Mouse (Mus musculus) forebrain, embryonic 13.5 days (tissue): ENCODE measurements around the gene Trim3. TPM values are rescaled to one million over a fixed set of nuclear protein-coding genes. Genes with fewer than 3 reads are reported as not detected.

ENCODE experiments used
- ATAC-seq: fragments of 200-750 bp; cut with Nextera tagmentation; 2 replicates; pipeline ENCODE4 v1.8.0; 2017
- H3K27ac ChIP-seq: fragments of 300-500 bp; sonication (generic); 2 replicates; pipeline ENCODE4 v1.5.1; 2015; ENCODE audit warnings: inconsistent platforms, mild to moderate bottlenecking, moderate library complexity
- H3K27me3 ChIP-seq: fragments of 300-500 bp; sonication (generic); 2 replicates; pipeline ENCODE4 v1.6.1; 2015; ENCODE audit warnings: mild to moderate bottlenecking, inconsistent platforms
- H3K36me3 ChIP-seq: fragments of 300-500 bp; sonication (generic); 2 replicates; pipeline ENCODE4 v1.6.1; 2015; ENCODE audit warnings: mild to moderate bottlenecking, inconsistent platforms; ENCODE audit not compliant: poor library complexity, severe bottlenecking
- H3K4me1 ChIP-seq: fragments of 300-500 bp; sonication (generic); 2 replicates; pipeline ENCODE4 v1.6.1; 2015; ENCODE audit warnings: inconsistent platforms
- H3K4me2 ChIP-seq: fragments of 300-500 bp; sonication (generic); 2 replicates; pipeline ENCODE4 v1.6.1; 2015; ENCODE audit warnings: inconsistent platforms, mild to moderate bottlenecking, moderate library complexity
- H3K4me3 ChIP-seq: fragments of 300-500 bp; sonication (generic); 2 replicates; pipeline ENCODE4 v1.5.1; 2015; ENCODE audit warnings: mild to moderate bottlenecking, inconsistent platforms
- H3K9ac ChIP-seq: fragments of 300-500 bp; sonication (generic); 2 replicates; pipeline ENCODE4 v1.6.1; 2015; ENCODE audit warnings: mild to moderate bottlenecking, inconsistent platforms
- H3K9me3 ChIP-seq: fragments of 300-500 bp; sonication (generic); replicated peaks from 2 replicates; pipeline ENCODE4 v1.6.1; 2016; ENCODE audit warnings: inconsistent platforms
- WGBS: fragments of 180-500 bp; shearing (Covaris S2); methylation state at CpG from one replicate; pipeline ENCODE4 v1.1.7; 2015; 5-methylcytosine and 5-hydroxymethylcytosine counted together
- polyA plus RNA-seq: library from polyadenylated mRNA; unstranded; fragments of >200 nt; fragmentation: Nextera tagmentation; extraction: Ambion mirVana; gene quantifications from 2 replicates; pipeline ENCODE4 v1.2.1, GENCODE M21; 2015

Trim3 gene
- polyA plus RNA-seq, 1 experiment from 2014 or later: 45.0 TPM

GRCm38 (mm10) chr7:105602860-105603623 lies 30.3 kb downstream of the Trim3 start:
- H3K4me3 ChIP-seq: no peak overlapping the region
- H3K4me1 ChIP-seq: no peaks in the 10 kb centered on the region
- H3K9me3 ChIP-seq: 0 out of 2 replicates have a peak, but pooled peaks cover 5% of the 10 kb centered on the region
- whole genome bisulfite sequencing: 32% methylated on average over 9 of the region's 9 CpGs
- H3K4me2 ChIP-seq: no peak overlapping the region
- no peaks in the 10 kb centered on the region for H3K27me3 ChIP-seq
- no peaks in the 10 kb centered on the region for H3K36me3 ChIP-seq
- ATAC-seq: peak; percentile 70
- no peak overlapping the region for H3K27ac ChIP-seq
- no peak overlapping the region for H3K9ac ChIP-seq

DNA sequence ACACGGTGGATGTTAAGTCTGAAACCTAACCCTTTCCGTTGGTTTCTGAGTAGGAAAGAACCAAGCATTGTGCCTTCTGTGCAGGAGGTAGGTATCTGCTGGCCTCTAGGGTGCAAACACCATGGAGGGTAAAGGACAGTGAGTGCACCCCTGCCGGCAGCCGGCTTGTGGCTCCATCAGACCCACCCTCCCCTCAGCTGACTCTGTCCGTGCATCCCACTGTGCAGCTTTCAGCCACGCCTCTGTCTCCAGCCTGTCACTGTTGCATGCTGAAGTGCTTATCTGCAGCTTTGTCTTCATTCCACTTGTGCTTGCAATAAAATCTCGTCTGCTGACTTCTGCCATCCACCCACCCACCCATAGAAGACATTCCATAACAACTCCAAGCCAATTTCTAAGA lies 43.3 kb downstream of the Trim3 start:
- H3K4me3 ChIP-seq: no peak overlapping the region
- H3K4me2 ChIP-seq: no peak overlapping the region
- no peaks in the 10 kb centered on the region for H3K9me3 ChIP-seq
- no peaks in the 10 kb centered on the region for H3K27me3 ChIP-seq
- no peak for ATAC-seq
- no peaks in the 10 kb centered on the region for H3K4me1 ChIP-seq
- H3K9ac ChIP-seq: no peak overlapping the region
- H3K36me3 ChIP-seq: no peaks in the 10 kb centered on the region
- 13% methylated on average over 7 of the region's 7 CpGs for WGBS
- H3K27ac ChIP-seq: no peak overlapping the region

- no peak overlapping the region for H3K4me3 ChIP-seq
- no peak overlapping the region for H3K9ac ChIP-seq
- H3K36me3 ChIP-seq: no peaks in the 10 kb centered on the region
- ATAC-seq: no peak
- H3K27me3 ChIP-seq: no peaks in the 10 kb centered on the region
- 67% methylated on average over 9 of the region's 9 CpGs for WGBS
- no peaks in the 10 kb centered on the region for H3K9me3 ChIP-seq
- H3K4me1 ChIP-seq: no peaks in the 10 kb centered on the region
- no peak overlapping the region for H3K27ac ChIP-seq
- no peak overlapping the region for H3K4me2 ChIP-seq
Observed at GRCm38 (mm10) chr7:105588325-105588912, 45.0 kb downstream of the Trim3 start.

GRCm38 (mm10) chr7:105581959-105582358 lies 51.4 kb downstream of the Trim3 start:
- peak overlapping the region; percentile 93; the same call in 1 of the 2 replicates for H3K27ac ChIP-seq
- no peak for ATAC-seq
- no peaks in the 10 kb centered on the region for H3K27me3 ChIP-seq
- WGBS: 67% methylated on average over 2 of the region's 2 CpGs
- H3K9ac ChIP-seq: peak overlapping the region; percentile 85; the same call in 1 of the 2 replicates
- H3K36me3 ChIP-seq: no peaks in the 10 kb centered on the region
- H3K4me2 ChIP-seq: peak overlapping the region; percentile 73
- peaks cover 37% of the 10 kb centered on the region for H3K4me1 ChIP-seq
- peak overlapping the region; percentile 75 for H3K4me3 ChIP-seq
- H3K9me3 ChIP-seq: no peaks in the 10 kb centered on the region

DNA sequence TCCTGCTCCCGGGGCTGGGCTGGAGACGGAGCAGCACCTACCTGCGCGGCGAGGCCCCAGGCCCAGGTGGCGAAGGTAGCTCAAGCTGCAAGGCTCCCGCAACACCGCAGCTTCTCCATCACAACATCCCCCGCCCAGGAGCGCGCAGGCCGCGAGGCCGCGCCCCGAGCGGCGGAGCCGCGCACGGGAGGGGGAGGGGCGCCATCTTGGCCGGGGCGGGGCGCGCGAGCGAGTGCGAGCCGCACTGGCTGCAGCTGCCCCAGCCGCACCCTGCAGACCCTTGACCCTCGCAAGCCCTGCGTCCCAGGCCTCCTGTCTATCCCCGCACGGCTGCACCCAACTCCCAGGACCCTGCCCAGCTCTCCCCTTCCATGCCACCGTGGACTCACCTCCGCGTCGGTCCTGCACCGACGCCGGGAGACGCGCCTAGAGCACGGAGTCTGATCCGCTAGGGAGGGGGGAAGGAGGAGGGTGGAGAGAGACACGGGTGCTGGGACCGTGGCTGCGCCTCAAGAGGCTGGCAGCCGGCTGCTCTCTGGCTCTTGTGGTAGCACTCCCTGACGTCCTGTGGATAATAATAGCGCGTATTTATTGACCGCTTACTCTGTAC lies 52.2 kb downstream of the Trim3 start, which contains the start of gene Apbb1:
TSS of gene Apbb1 (minus strand) at position 560 of the 610 bp plus-strand sequence.
- H3K27me3 ChIP-seq: no peaks in the 10 kb centered on the region
- H3K4me3 ChIP-seq: peak within 1 kb of the TSS; percentile 75
- WGBS: under 1% methylated on average over 36 of the region's 54 CpGs
- H3K27ac ChIP-seq: peak within 1 kb of the TSS; percentile 93
- H3K4me1 ChIP-seq: peaks cover 44% of the 10 kb centered on the region
- peak within 1 kb of the TSS; percentile 85 for H3K9ac ChIP-seq
- peak within 1 kb of the TSS; percentile 73 for H3K4me2 ChIP-seq
- ATAC-seq: peak; percentile 95
- H3K36me3 ChIP-seq: no peaks in the 10 kb centered on the region
- no peaks in the 10 kb centered on the region for H3K9me3 ChIP-seq

DNA sequence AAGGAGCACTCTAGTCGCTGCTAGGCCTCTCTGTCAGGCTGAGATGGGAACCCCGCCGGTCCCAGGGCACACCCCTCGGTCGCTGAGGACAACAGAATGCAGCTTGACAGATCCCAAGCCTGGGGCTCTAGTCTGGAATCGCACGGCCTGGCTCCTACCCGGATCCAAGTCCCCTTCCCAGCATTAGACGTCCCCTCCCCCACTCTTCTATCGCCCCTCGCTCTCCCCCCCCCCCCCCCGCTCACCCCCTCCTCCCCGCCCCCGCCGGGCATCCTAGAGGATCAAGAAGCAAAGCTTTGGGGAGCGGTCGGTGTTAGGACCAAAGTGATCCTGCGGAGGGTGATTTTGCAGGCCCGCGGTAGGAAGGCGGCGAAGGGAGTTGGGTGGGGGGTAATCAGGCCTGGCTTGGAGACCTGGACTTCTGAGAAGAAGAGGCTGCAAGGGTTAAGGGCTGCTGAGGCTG lies 52.7 kb downstream of the Trim3 start:
- H3K9me3 ChIP-seq: no peaks in the 10 kb centered on the region
- H3K27ac ChIP-seq: peak overlapping the region; percentile 93
- H3K27me3 ChIP-seq: no peaks in the 10 kb centered on the region
- peak overlapping the region; percentile 75 for H3K4me3 ChIP-seq
- 1% methylated on average over 16 of the region's 22 CpGs for WGBS
- H3K9ac ChIP-seq: peak overlapping the region; percentile 85
- H3K36me3 ChIP-seq: no peaks in the 10 kb centered on the region
- H3K4me2 ChIP-seq: peak overlapping the region; percentile 73
- H3K4me1 ChIP-seq: peaks cover 44% of the 10 kb centered on the region
- ATAC-seq: peak; percentile 65

DNA sequence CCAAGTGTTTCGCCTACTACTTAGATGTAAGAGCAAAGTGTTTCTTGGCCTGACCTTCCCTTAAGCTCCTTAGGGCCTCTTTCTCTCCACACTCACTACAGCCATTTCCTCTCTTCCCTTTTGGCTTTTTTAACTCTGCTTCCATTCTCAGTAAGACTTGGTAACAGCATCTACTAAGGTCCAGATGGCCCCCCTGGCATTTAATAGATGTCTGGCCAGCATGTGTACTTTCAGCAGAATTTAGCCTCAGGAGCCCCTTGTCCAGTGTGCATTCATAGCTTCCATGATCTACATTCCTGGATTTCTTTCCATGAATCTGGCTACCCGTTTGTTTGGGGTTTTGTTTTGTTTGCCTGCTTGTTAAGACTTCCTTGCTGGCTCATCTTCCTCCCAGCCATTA lies 54.9 kb downstream of the Trim3 start:
- H3K4me1 ChIP-seq: peaks cover 44% of the 10 kb centered on the region
- no peak overlapping the region for H3K27ac ChIP-seq
- WGBS: 73% methylated on average over 2 of the region's 2 CpGs
- no peaks in the 10 kb centered on the region for H3K9me3 ChIP-seq
- peaks cover 14% of the 10 kb centered on the region for H3K36me3 ChIP-seq
- no peak overlapping the region for H3K4me3 ChIP-seq
- H3K9ac ChIP-seq: no peak overlapping the region
- H3K4me2 ChIP-seq: no peak overlapping the region
- H3K27me3 ChIP-seq: no peaks in the 10 kb centered on the region
- ATAC-seq: no peak

GRCm38 (mm10) chr7:105577377-105577871 lies 55.9 kb downstream of the Trim3 start:
- no peak overlapping the region for H3K27ac ChIP-seq
- WGBS: 98% methylated on average over 6 of the region's 6 CpGs
- no peak overlapping the region for H3K9ac ChIP-seq
- ATAC-seq: no peak
- H3K4me2 ChIP-seq: no peak overlapping the region
- peaks cover 47% of the 10 kb centered on the region for H3K4me1 ChIP-seq
- no peaks in the 10 kb centered on the region for H3K27me3 ChIP-seq
- H3K4me3 ChIP-seq: no peak overlapping the region
- peaks cover 25% of the 10 kb centered on the region for H3K36me3 ChIP-seq
- H3K9me3 ChIP-seq: no peaks in the 10 kb centered on the region

GRCm38 (mm10) chr7:105576166-105576748 lies 57.1 kb downstream of the Trim3 start:
- H3K4me3 ChIP-seq: no peak overlapping the region
- ATAC-seq: no peak
- no peak overlapping the region for H3K4me2 ChIP-seq
- no peaks in the 10 kb centered on the region for H3K27me3 ChIP-seq
- WGBS: 87% methylated on average over 3 of the region's 3 CpGs
- H3K36me3 ChIP-seq: peaks cover 26% of the 10 kb centered on the region
- H3K9ac ChIP-seq: no peak overlapping the region
- no peak overlapping the region for H3K27ac ChIP-seq
- H3K4me1 ChIP-seq: peaks cover 41% of the 10 kb centered on the region
- no peaks in the 10 kb centered on the region for H3K9me3 ChIP-seq

DNA sequence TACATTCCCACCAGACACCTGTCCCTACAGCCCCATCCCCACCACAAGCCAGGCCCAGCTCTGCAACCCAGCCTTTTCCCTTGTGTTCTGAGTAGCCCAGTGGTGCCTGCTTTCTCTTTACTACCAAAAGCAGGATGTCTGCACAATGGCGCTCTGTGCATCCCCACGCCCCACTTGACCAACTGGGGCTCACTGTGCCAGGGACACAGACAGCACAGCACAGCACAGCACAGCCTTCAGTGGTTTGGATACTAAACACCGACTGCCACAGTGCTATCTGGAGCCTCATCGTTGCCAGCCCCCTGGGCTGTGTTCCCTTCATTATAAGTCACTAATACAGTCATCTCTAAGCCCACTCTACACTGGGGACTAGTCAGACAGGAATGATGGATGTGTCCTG lies 58.8 kb downstream of the Trim3 start:
- H3K4me1 ChIP-seq: peaks cover 49% of the 10 kb centered on the region

GRCm38 (mm10) chr7:105572949-105573348 lies 60.4 kb downstream of the Trim3 start:
- no peak for ATAC-seq
- Histone ChIP-seq H3K9ac (no peak overlapping the region), H3K27me3 (no peaks in the 10 kb centered on the region), H3K9me3 (no peaks in the 10 kb centered on the region), H3K4me3 (no peak overlapping the region), H3K27ac (no peak overlapping the region), H3K4me2 (no peak overlapping the region), H3K36me3 (peaks cover 26% of the 10 kb centered on the region), H3K4me1 (peaks cover 49% of the 10 kb centered on the region)
- WGBS: 93% methylated on average over 8 of the region's 8 CpGs

More for the DNA sequence above, 58.8 kb downstream of the Trim3 start:
- Histone ChIP-seq H3K4me2 (no peak overlapping the region), H3K9me3 (no peaks in the 10 kb centered on the region), H3K36me3 (peaks cover 26% of the 10 kb centered on the region), H3K4me3 (no peak overlapping the region), H3K9ac (no peak overlapping the region), H3K27ac (no peak overlapping the region), H3K27me3 (no peaks in the 10 kb centered on the region)
- 95% methylated on average over 4 of the region's 4 CpGs for WGBS
- no peak for ATAC-seq

DNA sequence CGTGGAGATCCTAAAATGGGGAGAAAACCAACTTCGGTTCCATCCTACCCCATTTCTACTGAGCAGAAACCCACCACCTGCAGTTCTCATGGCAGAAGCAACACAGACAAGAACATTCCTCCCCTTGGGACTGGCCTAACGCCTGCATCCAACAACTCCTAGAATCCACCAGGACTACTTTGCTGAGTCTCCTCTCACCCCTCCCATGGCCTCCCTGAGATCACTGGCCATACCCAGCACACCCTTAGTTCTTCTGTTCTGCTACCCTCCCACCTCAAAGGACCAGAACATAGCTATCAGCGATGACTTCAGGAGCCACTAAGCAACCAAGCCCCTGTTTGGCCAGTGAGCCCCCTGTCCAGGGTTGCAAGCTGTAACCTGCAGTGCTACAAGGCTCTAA lies 62.6 kb downstream of the Trim3 start:
- WGBS: 79% methylated on average over 4 of the region's 4 CpGs
- Histone ChIP-seq H3K27me3 (no peaks in the 10 kb centered on the region), H3K9me3 (no peaks in the 10 kb centered on the region), H3K4me2 (peak overlapping the region; percentile 52), H3K4me1 (peaks cover 40% of the 10 kb centered on the region), H3K36me3 (peaks cover 48% of the 10 kb centered on the region), H3K4me3 (no peak overlapping the region), H3K27ac (peak overlapping the region; percentile 92; the same call in 1 of the 2 replicates), H3K9ac (no peak overlapping the region)
- no peak for ATAC-seq
